Mouse (Mus musculus): ENCODE results near the gene Ubash3b. TPM values are rescaled to one million over a fixed set of nuclear protein-coding genes. Genes with fewer than 3 reads are reported as not detected.

Ubash3b gene
- polyA plus RNA-seq, 1 experiment = 2.9 TPM

GRCm38 (mm10) chr9:41021690-41022089 lies 139.8 kb downstream of the Ubash3b start:
- Histone ChIP-seq H3K27me3 (ENCODE audit: control insufficient read depth, insufficient read depth, low read length, poor library complexity, severe bottlenecking) (no peaks in the 10 kb centered on the region), H3K9me3 (replicated peaks; ENCODE audit: control insufficient read depth, insufficient read depth, low read length, poor library complexity, severe bottlenecking) (no peaks in the 10 kb centered on the region), H3K4me1 (ENCODE audit: control insufficient read depth, insufficient read depth, low read length) (no peaks in the 10 kb centered on the region), H3K36me3 (ENCODE audit: control insufficient read depth, insufficient read depth, low read length, poor library complexity, severe bottlenecking) (no peaks in the 10 kb centered on the region), H3K27ac (ENCODE audit: insufficient read depth, low read length) (no peak overlapping the region), H3K9ac (ENCODE audit: low read depth, poor library complexity, severe bottlenecking) (no peak overlapping the region), H3K4me3 (ENCODE audit: low read depth, low read length) (no peak overlapping the region)
- TF ChIP-seq EP300 (IDR thresholded peaks at IDR 0.05; ENCODE audit: insufficient read depth, low read depth, low read length) (no peak), POLR2A (IDR thresholded peaks at IDR 0.05; ENCODE audit: insufficient read depth, low read length) (no peak), CTCF (IDR thresholded peaks at IDR 0.05; ENCODE audit: low read depth, low read length) (no peak)

GRCm38 (mm10) chr9:41020486-41020885 lies 141.0 kb downstream of the Ubash3b start:
- no peak overlapping the region for H3K4me3 ChIP-seq (ENCODE audit: low read depth, low read length)
- no peaks in the 10 kb centered on the region for H3K9me3 ChIP-seq (replicated peaks; ENCODE audit: control insufficient read depth, insufficient read depth, low read length, poor library complexity, severe bottlenecking)
- no peaks in the 10 kb centered on the region for H3K36me3 ChIP-seq (ENCODE audit: control insufficient read depth, insufficient read depth, low read length, poor library complexity, severe bottlenecking)
- H3K4me1 ChIP-seq (ENCODE audit: control insufficient read depth, insufficient read depth, low read length) = no peaks in the 10 kb centered on the region
- no peaks in the 10 kb centered on the region for H3K27me3 ChIP-seq (ENCODE audit: control insufficient read depth, insufficient read depth, low read length, poor library complexity, severe bottlenecking)
- no peak overlapping the region for H3K9ac ChIP-seq (ENCODE audit: low read depth, poor library complexity, severe bottlenecking)
- TF ChIP-seq EP300 (IDR thresholded peaks at IDR 0.05; ENCODE audit: insufficient read depth, low read depth, low read length) (no peak), CTCF (IDR thresholded peaks at IDR 0.05; ENCODE audit: low read depth, low read length) (no peak), POLR2A (IDR thresholded peaks at IDR 0.05; ENCODE audit: insufficient read depth, low read length) (no peak)
- H3K27ac ChIP-seq (ENCODE audit: insufficient read depth, low read length) = no peak overlapping the region

GRCm38 (mm10) chr9:41014512-41014911 lies 147.0 kb downstream of the Ubash3b start:
- Histone ChIP-seq H3K4me3 (ENCODE audit: low read depth, low read length) (no peak overlapping the region), H3K27ac (ENCODE audit: insufficient read depth, low read length) (no peak overlapping the region), H3K9ac (ENCODE audit: low read depth, poor library complexity, severe bottlenecking) (no peak overlapping the region), H3K4me1 (ENCODE audit: control insufficient read depth, insufficient read depth, low read length) (no peaks in the 10 kb centered on the region), H3K36me3 (ENCODE audit: control insufficient read depth, insufficient read depth, low read length, poor library complexity, severe bottlenecking) (no peaks in the 10 kb centered on the region), H3K27me3 (ENCODE audit: control insufficient read depth, insufficient read depth, low read length, poor library complexity, severe bottlenecking) (no peaks in the 10 kb centered on the region), H3K9me3 (replicated peaks; ENCODE audit: control insufficient read depth, insufficient read depth, low read length, poor library complexity, severe bottlenecking) (no peaks in the 10 kb centered on the region)
- TF ChIP-seq CTCF (IDR thresholded peaks at IDR 0.05; ENCODE audit: low read depth, low read length) = no peak

GRCm38 (mm10) chr9:41012456-41012855 lies 149.0 kb downstream of the Ubash3b start:
- Histone ChIP-seq H3K4me1 (ENCODE audit: control insufficient read depth, insufficient read depth, low read length) (no peaks in the 10 kb centered on the region), H3K27ac (ENCODE audit: insufficient read depth, low read length) (no peak overlapping the region), H3K27me3 (ENCODE audit: control insufficient read depth, insufficient read depth, low read length, poor library complexity, severe bottlenecking) (no peaks in the 10 kb centered on the region), H3K36me3 (ENCODE audit: control insufficient read depth, insufficient read depth, low read length, poor library complexity, severe bottlenecking) (no peaks in the 10 kb centered on the region), H3K4me3 (ENCODE audit: low read depth, low read length) (no peak overlapping the region), H3K9ac (ENCODE audit: low read depth, poor library complexity, severe bottlenecking) (no peak overlapping the region), H3K9me3 (replicated peaks; ENCODE audit: control insufficient read depth, insufficient read depth, low read length, poor library complexity, severe bottlenecking) (no peaks in the 10 kb centered on the region)
- TF ChIP-seq EP300 (IDR thresholded peaks at IDR 0.05; ENCODE audit: insufficient read depth, low read depth, low read length) = no peak
- TF ChIP-seq CTCF (IDR thresholded peaks at IDR 0.05; ENCODE audit: low read depth, low read length) = no peak
- TF ChIP-seq POLR2A (IDR thresholded peaks at IDR 0.05; ENCODE audit: insufficient read depth, low read length) = no peak

- H3K9ac ChIP-seq (ENCODE audit: low read depth, poor library complexity, severe bottlenecking) = no peak overlapping the region
- H3K27ac ChIP-seq (ENCODE audit: insufficient read depth, low read length) = no peak overlapping the region
- H3K4me3 ChIP-seq (ENCODE audit: low read depth, low read length) = no peak overlapping the region
- no peaks in the 10 kb centered on the region for H3K9me3 ChIP-seq (replicated peaks; ENCODE audit: control insufficient read depth, insufficient read depth, low read length, poor library complexity, severe bottlenecking)
- no peaks in the 10 kb centered on the region for H3K4me1 ChIP-seq (ENCODE audit: control insufficient read depth, insufficient read depth, low read length)
- TF ChIP-seq EP300 (IDR thresholded peaks at IDR 0.05; ENCODE audit: insufficient read depth, low read depth, low read length) (no peak), POLR2A (IDR thresholded peaks at IDR 0.05; ENCODE audit: insufficient read depth, low read length) (no peak), CTCF (IDR thresholded peaks at IDR 0.05; ENCODE audit: low read depth, low read length) (no peak)
- no peaks in the 10 kb centered on the region for H3K36me3 ChIP-seq (ENCODE audit: control insufficient read depth, insufficient read depth, low read length, poor library complexity, severe bottlenecking)
- no peaks in the 10 kb centered on the region for H3K27me3 ChIP-seq (ENCODE audit: control insufficient read depth, insufficient read depth, low read length, poor library complexity, severe bottlenecking)
Measured at GRCm38 (mm10) chr9:41011512-41012436, 149.7 kb downstream of the Ubash3b start.

- Histone ChIP-seq H3K36me3 (ENCODE audit: control insufficient read depth, insufficient read depth, low read length, poor library complexity, severe bottlenecking) (no peaks in the 10 kb centered on the region), H3K4me3 (ENCODE audit: low read depth, low read length) (no peak overlapping the region), H3K9me3 (replicated peaks; ENCODE audit: control insufficient read depth, insufficient read depth, low read length, poor library complexity, severe bottlenecking) (no peaks in the 10 kb centered on the region), H3K27ac (ENCODE audit: insufficient read depth, low read length) (no peak overlapping the region), H3K9ac (ENCODE audit: low read depth, poor library complexity, severe bottlenecking) (no peak overlapping the region), H3K27me3 (ENCODE audit: control insufficient read depth, insufficient read depth, low read length, poor library complexity, severe bottlenecking) (no peaks in the 10 kb centered on the region), H3K4me1 (ENCODE audit: control insufficient read depth, insufficient read depth, low read length) (no peaks in the 10 kb centered on the region)
- TF ChIP-seq CTCF (IDR thresholded peaks at IDR 0.05; ENCODE audit: low read depth, low read length) (no peak), EP300 (IDR thresholded peaks at IDR 0.05; ENCODE audit: insufficient read depth, low read depth, low read length) (no peak), POLR2A (IDR thresholded peaks at IDR 0.05; ENCODE audit: insufficient read depth, low read length) (no peak)
Measured at GRCm38 (mm10) chr9:41007785-41008184, 153.7 kb downstream of the Ubash3b start.
